Mouse (Mus musculus): ENCODE measurements around the gene Mmp28.

DNA sequence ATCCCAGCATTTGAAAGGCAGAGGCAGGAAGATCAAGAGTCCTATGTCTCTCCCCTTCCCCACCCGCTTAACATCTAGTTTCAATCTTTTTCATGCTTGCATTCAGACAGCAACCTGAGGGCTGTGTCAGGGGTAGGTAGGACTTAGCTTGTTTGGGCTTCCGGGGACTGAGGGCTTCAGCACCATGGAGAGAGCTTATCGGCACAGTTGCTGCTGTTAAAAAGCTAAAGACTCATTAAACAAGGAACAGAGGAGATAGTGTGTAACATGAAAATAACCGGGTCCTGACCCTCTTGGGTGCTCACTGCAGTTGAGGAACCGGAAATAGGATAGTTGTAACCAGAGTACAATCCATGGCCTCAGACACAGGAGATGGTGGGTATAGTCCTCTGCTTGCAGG is 45.8 kb downstream of the Mmp28 start:
- no peak for TF ChIP-seq POLR2A (IDR thresholded peaks at IDR 0.05; ENCODE audit: low read depth, low read length)
- TF ChIP-seq CTCF (IDR thresholded peaks at IDR 0.05; ENCODE audit: borderline replicate concordance, insufficient read depth, low read length), result no peak

All from embryonic fibroblast, embryonic 13.5 days (primary cell).